Mouse (Mus musculus): Measurements from ENCODE around the gene Siglecg. TPM values are rescaled to one million over a fixed set of nuclear protein-coding genes. Genes with fewer than 3 reads are reported as not detected.

Gene Siglecg
- polyA plus RNA-seq, 1 experiment from 2014 or later: 1.4 TPM

- WGBS (ENCODE audit: insufficient replicate concordance): 0% methylated on average over 33 of the region's 33 CpGs
- H3K4me3 ChIP-seq (ENCODE audit: low read depth, low read length): peak overlapping the region; percentile 52
- 0 out of 2 replicates have a peak overlapping the region, but pooled peaks have one; percentile 12 for H3K27ac ChIP-seq (ENCODE audit: low read length)
- peak; percentile 89 for ATAC-seq (ENCODE audit: low read depth)
- H3K9ac ChIP-seq (ENCODE audit: low read depth, low read length): peak overlapping the region; percentile 58; the same call in 1 of the 2 replicates
- no peaks in the 10 kb centered on the region for H3K27me3 ChIP-seq (ENCODE audit: control insufficient read depth, insufficient read depth, low read depth, low read length)
- peak overlapping the region; percentile 81 for H3K4me2 ChIP-seq (ENCODE audit: low read depth, low read length)
- no peaks in the 10 kb centered on the region for H3K9me3 ChIP-seq (replicated peaks; ENCODE audit: control insufficient read depth, low read length)
- H3K4me1 ChIP-seq (ENCODE audit: control insufficient read depth, low read depth, low read length): peaks cover 19% of the 10 kb centered on the region
- no peaks in the 10 kb centered on the region for H3K36me3 ChIP-seq (ENCODE audit: control insufficient read depth, insufficient read depth)
These were observed 57.5 kb downstream of the Siglecg start for GRCm38 (mm10) chr7:43465344-43466098.

- Histone ChIP-seq H3K4me1 (ENCODE audit: control insufficient read depth, low read depth, low read length) (peaks cover 19% of the 10 kb centered on the region), H3K9ac (ENCODE audit: low read depth, low read length) (peak overlapping the region; percentile 45), H3K27me3 (ENCODE audit: control insufficient read depth, insufficient read depth, low read depth, low read length) (no peaks in the 10 kb centered on the region), H3K4me3 (ENCODE audit: low read depth, low read length) (peak overlapping the region; percentile 52), H3K36me3 (ENCODE audit: control insufficient read depth, insufficient read depth) (no peaks in the 10 kb centered on the region), H3K9me3 (replicated peaks; ENCODE audit: control insufficient read depth, low read length) (no peaks in the 10 kb centered on the region), H3K27ac (ENCODE audit: low read length) (no peak overlapping the region), H3K4me2 (ENCODE audit: low read depth, low read length) (peak overlapping the region; percentile 81)
- ATAC-seq (ENCODE audit: low read depth): peak; percentile 53
- WGBS (ENCODE audit: insufficient replicate concordance): under 1% methylated on average over 33 of the region's 33 CpGs
These were observed 58.2 kb downstream of the Siglecg start for GRCm38 (mm10) chr7:43466099-43466694.

Small RNAs within 50 kb of the gene (microRNA-seq; reads per million reads assigned to microRNA genes)
- 3.7 reads per million, percentile 12 among the genes with 10 or more reads in this experiment for gene Mir7051

Other genes starting within 250 kb of the Siglecg start
- 4.5 and 4.9 TPM in 2 replicates for gene Zfp715, start 94.9 kb upstream of the Siglecg start, polyA plus RNA-seq (2015; fragmentation: Nextera tagmentation; extraction: Ambion mirVana)
- gene Siglecf, start 56.9 kb upstream of the Siglecg start, polyA plus RNA-seq (2015; fragmentation: Nextera tagmentation; extraction: Ambion mirVana): 1.8 and 1.9 TPM in 2 replicates
- gene Lim2, start 19.5 kb downstream of the Siglecg start, polyA plus RNA-seq (2015; fragmentation: Nextera tagmentation; extraction: Ambion mirVana): not detected in 2 replicates
- gene Nkg7, start 28.9 kb downstream of the Siglecg start, polyA plus RNA-seq (2015; fragmentation: Nextera tagmentation; extraction: Ambion mirVana): 16.3 and 17.8 TPM in 2 replicates
- gene Cldnd2, start 32.6 kb downstream of the Siglecg start, polyA plus RNA-seq (2015; fragmentation: Nextera tagmentation; extraction: Ambion mirVana): not detected in 2 replicates
- 314 and 319 TPM in 2 replicates for gene Etfb, start 35.9 kb downstream of the Siglecg start, polyA plus RNA-seq (2015; fragmentation: Nextera tagmentation; extraction: Ambion mirVana)
- gene Gm45233, start 35.9 kb downstream of the Siglecg start, polyA plus RNA-seq (2015; fragmentation: Nextera tagmentation; extraction: Ambion mirVana): 0.17 and 0.22 TPM in 2 replicates
- gene Vsig10l, start 54.9 kb downstream of the Siglecg start, polyA plus RNA-seq (2015; fragmentation: Nextera tagmentation; extraction: Ambion mirVana): 1.1 and 1.3 TPM in 2 replicates
- not detected in 2 replicates for gene Iglon5, start 81.9 kb downstream of the Siglecg start, polyA plus RNA-seq (2015; fragmentation: Nextera tagmentation; extraction: Ambion mirVana)
- gene 4931406B18Rik, start 97.7 kb downstream of the Siglecg start, polyA plus RNA-seq (2015; fragmentation: Nextera tagmentation; extraction: Ambion mirVana): not detected in 2 replicates
- gene Cd33, start 136.2 kb downstream of the Siglecg start, polyA plus RNA-seq (2015; fragmentation: Nextera tagmentation; extraction: Ambion mirVana): 3.8 and 4.6 TPM in 2 replicates
- 0.19 and 0.29 TPM in 2 replicates for gene Zfp658, start 154.1 kb downstream of the Siglecg start, polyA plus RNA-seq (2015; fragmentation: Nextera tagmentation; extraction: Ambion mirVana)
- 1.8 and 2.2 TPM in 2 replicates for gene Zfp719, start 171.4 kb downstream of the Siglecg start, polyA plus RNA-seq (2015; fragmentation: Nextera tagmentation; extraction: Ambion mirVana)
- gene Zfp819, start 199.0 kb downstream of the Siglecg start, polyA plus RNA-seq (2015; fragmentation: Nextera tagmentation; extraction: Ambion mirVana): not detected in 2 replicates
- gene Ceacam18, start 226.5 kb downstream of the Siglecg start, polyA plus RNA-seq (2015; fragmentation: Nextera tagmentation; extraction: Ambion mirVana): 0.15 TPM in 1 of 2 replicates, not detected in the other

All from liver, embryonic 16.5 days (tissue).